Mouse (Mus musculus) bone marrow macrophage, adult 2 months (primary cell): ENCODE data around the gene Snrpf. TPM values are rescaled to one million over a fixed set of nuclear protein-coding genes. Genes with fewer than 3 reads are reported as not detected.

Experiments used
- H3K27ac ChIP-seq: 2 replicates; pipeline ENCODE4 v1.5.1; 2012; ENCODE audit warnings: low read depth, low read length; ENCODE audit not compliant: insufficient read depth
- H3K4me1 ChIP-seq: 2 replicates; pipeline ENCODE4 v1.6.1; 2012; ENCODE audit warnings: low read length; ENCODE audit not compliant: control insufficient read depth, insufficient read depth
- H3K4me3 ChIP-seq: 2 replicates; pipeline ENCODE4 v1.5.1; 2012; ENCODE audit warnings: mild to moderate bottlenecking, low read length, moderate library complexity; ENCODE audit not compliant: insufficient read depth
- CTCF ChIP-seq: IDR thresholded peaks from 2 replicates; pipeline ENCODE4 v1.5.1; 2012; ENCODE audit warnings: low read depth, mild to moderate bottlenecking, low read length, moderate library complexity
- POLR2A ChIP-seq: IDR thresholded peaks from 2 replicates; pipeline ENCODE4 v1.6.1; 2012; ENCODE audit warnings: mild to moderate bottlenecking, low read depth, low read length, borderline replicate concordance
- polyA plus RNA-seq: library from polyadenylated mRNA; stranded (reverse); fragments of >200 nt; gene quantifications from 2 replicates; pipeline ENCODE4 v1.2.4, GENCODE M21; 2012; ENCODE audit not compliant: missing spikeins, insufficient read depth, insufficient read length

Snrpf gene
- polyA plus RNA-seq = 14.2 and 21.9 TPM in 2 replicates

DNA sequence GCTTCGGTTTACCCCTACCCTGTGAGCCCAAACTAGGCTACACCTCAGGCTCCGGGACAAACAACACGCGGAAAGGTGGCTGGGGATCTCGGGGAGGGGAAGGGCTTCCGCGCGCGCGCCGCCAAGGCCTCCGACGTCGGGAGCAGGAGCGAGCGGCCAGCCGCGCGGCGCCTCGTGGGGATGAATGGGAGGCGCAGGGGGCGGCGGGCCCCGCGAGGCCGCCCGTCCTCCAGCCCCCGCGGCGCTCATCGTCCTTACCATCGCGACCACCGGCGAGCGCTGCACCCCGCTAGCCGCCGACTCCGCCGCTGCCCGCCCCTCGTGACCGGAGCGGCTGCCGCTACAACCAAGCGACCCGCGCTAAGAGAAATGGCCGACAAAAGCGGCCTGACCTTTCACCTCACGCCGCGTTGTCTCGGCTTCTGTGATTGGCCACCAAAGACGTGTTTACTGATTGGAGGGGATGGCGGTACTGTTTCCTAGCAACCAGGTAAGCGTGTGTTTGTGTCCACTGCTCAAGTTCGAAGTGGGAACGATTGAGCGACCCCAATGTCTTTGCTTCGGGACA is at the start of gene Snrpf:
TSS of gene Snrpf (minus strand) at position 426 of the 568 bp plus-strand sequence.
- H3K4me1 ChIP-seq = peaks cover 14% of the 10 kb centered on the region
- no peak for TF ChIP-seq CTCF
- no peak for TF ChIP-seq POLR2A
- H3K27ac ChIP-seq = peak within 1 kb of the TSS; percentile 31; the same call in 1 of the 2 replicates
- H3K4me3 ChIP-seq = peak within 1 kb of the TSS; percentile 82

DNA sequence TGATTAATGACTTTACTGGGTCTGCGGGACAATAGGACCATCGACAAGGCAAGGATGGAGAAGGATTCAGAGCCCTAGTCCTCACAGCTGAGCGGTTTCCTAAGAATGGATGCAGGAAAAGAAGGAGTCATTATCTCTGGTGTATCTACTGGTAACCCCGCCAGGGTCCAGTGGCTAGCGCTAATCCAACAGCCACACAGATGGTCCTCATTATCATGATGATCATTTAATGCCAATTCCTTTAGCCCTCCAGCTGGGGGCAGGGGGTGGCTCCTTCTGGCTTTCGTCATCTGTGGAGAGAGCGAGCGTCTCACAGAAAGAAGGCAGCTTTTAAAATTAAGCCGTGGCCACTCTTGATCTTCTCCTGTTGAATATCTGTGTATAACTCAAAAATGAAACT is 46.4 kb upstream of the Snrpf start:
- H3K4me1 ChIP-seq = no peaks in the 10 kb centered on the region
- H3K4me3 ChIP-seq = no peak overlapping the region
- TF ChIP-seq POLR2A (no peak), CTCF (no peak)
- no peak overlapping the region for H3K27ac ChIP-seq

DNA sequence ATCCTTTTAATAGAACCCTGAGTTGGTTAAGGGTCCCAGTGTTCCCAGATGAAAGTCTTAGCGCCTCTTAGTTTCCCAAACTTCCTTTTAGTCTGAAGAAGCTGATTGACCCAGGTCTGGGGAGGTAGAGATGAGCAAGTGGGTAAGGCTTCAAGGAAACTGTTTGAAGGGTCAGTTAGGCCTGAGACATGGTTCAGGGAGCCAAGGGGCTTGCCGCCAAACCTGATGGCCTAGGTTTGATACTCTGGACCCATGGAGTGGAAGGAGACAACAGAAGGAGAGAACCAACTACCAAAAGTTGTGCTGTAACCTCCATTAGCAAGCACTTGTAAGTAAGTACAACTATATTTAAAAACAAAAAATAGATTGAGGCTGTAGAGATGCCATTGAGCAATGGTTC is 44.5 kb upstream of the Snrpf start:
- Histone ChIP-seq H3K4me1 (no peaks in the 10 kb centered on the region), H3K4me3 (no peak overlapping the region), H3K27ac (no peak overlapping the region)
- TF ChIP-seq CTCF (no peak), POLR2A (no peak)

DNA sequence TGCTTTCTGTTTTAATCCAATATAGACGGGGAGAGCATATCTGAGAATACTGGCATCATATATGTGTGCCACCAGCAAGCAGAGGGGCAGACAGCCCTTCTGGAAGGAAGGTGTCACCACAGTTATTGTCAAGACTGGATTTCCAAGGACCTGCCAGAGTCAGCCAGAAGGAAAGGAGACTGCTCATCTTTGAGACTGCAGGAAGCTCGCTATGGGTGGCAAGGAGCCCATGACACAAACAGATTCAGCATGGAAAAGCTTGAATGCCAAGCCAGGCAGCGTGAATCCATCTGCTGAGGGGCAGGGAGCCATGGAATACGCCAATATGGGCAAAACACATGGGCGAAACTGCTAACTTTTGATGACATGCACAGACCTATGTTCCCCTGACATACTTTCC is 44.1 kb upstream of the Snrpf start:
- H3K27ac ChIP-seq = no peak overlapping the region
- no peaks in the 10 kb centered on the region for H3K4me1 ChIP-seq
- TF ChIP-seq POLR2A = no peak
- H3K4me3 ChIP-seq = no peak overlapping the region

DNA sequence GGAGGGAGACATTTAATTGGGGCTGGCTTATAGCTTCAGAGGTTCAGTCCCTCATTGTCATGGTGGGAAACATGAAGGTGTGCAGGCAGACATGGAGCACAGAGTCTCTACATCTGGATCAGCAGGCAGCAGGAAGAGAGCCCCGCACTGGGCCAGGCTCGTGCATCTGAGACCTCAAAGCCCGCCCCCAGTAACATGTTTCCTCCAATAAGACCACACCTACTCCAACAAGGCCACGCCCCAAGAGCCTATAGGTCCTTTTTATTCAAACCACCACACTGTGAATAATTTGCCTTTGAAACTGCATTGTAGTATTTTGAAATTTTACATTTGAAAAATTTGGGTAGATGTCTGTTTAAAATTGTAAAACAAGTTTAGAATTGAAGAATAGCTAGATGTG is 42.6 kb upstream of the Snrpf start:
- no peak overlapping the region for H3K4me3 ChIP-seq
- no peaks in the 10 kb centered on the region for H3K4me1 ChIP-seq
- H3K27ac ChIP-seq = no peak overlapping the region
- TF ChIP-seq POLR2A (no peak), CTCF (no peak)

DNA sequence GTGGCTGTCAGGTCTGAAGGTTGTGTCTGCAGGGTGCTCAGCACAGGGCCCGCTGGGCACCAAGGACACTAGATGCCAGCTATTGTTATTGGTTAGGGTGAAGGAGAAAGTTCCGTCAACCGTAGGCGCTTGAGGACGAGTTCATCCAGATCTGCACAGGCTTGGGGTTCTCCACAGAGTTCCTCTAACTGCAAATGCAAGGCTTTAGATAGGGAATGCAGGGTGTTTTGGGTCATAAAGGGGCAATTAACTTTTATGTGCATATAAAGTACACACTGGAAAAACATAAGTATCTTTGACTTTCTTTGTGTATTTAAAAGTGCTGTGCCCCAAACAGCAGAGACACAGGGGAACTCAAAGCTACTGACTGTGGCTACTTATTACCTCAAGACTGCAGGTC is 40.8 kb upstream of the Snrpf start:
- Histone ChIP-seq H3K27ac (no peak overlapping the region), H3K4me3 (no peak overlapping the region), H3K4me1 (no peaks in the 10 kb centered on the region)
- TF ChIP-seq CTCF (no peak), POLR2A (no peak)

DNA sequence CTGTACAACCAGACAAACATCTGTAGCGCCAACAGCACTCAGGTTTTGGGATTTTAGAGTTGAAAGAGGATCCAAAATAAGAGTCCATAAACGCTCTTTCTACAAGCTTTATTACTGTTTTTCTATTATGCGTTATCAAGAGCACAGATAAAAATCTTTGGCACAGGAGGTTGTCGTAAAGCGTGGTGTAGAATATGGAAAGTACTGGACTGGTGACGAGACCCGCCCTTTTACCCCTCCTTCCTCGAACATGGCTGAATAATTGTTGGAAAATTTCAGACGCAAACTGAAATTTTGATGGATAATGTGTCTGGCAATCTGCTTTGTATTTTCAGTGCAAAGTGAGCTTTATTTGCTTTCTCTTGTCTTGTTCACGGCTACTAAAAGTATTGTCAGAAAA is 34.6 kb upstream of the Snrpf start:
- Histone ChIP-seq H3K4me1 (no peaks in the 10 kb centered on the region), H3K27ac (no peak overlapping the region), H3K4me3 (no peak overlapping the region)
- TF ChIP-seq CTCF = no peak
- TF ChIP-seq POLR2A = no peak

DNA sequence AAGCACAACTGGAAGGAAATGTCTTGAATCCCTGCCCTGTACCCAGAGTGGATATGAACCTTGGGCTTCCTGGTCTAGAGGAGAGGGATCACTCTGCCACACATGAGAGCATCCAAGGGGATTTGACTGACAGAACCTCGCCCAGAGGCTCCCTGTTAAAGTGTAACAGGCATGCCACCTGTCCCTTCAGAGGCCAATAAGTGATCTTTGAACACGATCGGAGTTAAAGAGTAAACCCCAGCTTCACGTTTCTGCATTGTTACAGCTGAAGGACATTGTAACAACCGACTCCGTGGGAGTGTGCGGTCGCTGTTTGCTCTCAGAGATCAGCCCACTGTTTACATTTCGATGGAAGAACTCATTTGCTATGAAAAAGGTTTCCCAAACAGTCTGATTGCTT is 34.2 kb upstream of the Snrpf start:
- Histone ChIP-seq H3K4me1 (no peaks in the 10 kb centered on the region), H3K27ac (no peak overlapping the region), H3K4me3 (no peak overlapping the region)
- no peak for TF ChIP-seq POLR2A
- TF ChIP-seq CTCF = no peak

DNA sequence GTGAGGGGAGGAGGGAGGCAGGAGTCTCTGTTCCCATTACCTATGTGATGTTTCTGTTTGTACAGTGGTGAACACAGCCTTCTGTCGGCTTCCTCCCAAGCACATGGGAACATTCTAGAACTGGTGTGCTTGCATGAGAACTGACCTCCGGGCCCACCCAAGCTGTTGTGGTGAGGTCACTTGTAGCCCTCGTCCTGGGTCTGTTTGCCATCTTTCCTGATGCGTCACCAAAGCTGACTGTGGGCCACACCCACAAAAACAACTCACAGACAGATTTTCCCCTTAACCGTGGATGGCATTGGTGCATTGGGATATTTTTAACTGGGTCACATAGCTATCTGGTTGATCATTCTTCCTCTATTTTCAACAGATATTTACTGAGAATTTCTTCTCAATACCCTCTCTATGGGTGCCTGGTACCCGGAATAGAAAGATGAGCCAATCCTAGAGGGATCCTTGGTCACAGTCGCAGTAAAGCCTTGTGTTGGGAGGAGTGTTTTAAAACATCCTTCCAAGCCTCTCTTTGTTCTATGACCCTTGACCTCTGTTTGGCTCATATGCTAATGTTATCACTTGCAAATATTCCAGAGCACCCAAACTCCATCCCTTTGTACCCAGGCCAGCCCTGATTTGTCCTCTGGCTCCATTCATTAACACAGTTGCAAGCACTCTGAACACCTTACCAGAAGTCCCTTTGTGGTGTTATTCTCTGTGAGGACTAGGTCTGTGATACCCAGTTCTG is 31.1 kb upstream of the Snrpf start:
- Histone ChIP-seq H3K4me1 (no peaks in the 10 kb centered on the region), H3K27ac (no peak overlapping the region), H3K4me3 (no peak overlapping the region)
- TF ChIP-seq CTCF (no peak), POLR2A (no peak)

DNA sequence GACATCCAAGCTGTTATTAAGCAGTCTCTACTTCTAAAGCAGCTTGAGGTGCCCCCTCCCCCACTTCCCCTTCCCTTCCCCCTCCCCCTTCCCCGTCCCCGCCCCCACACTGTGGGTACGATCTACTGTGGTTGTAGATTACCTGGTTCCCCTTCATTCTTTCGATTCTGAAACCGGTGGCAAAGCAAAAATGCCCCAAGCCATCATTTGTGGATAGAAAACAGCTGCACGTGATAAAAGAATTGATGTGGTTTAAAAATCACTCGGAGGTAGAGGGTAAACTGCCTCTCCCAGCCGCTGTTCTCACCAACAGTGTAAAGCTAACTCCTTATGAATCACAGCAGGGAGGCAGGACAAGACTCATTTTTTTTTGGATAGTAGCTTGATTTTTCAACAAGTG is 25.3 kb upstream of the Snrpf start:
- H3K4me1 ChIP-seq = no peaks in the 10 kb centered on the region
- TF ChIP-seq CTCF (no peak), POLR2A (no peak)
- no peak overlapping the region for H3K4me3 ChIP-seq
- H3K27ac ChIP-seq = no peak overlapping the region
